Mouse (Mus musculus) central nervous system, embryonic 18 days (tissue): ENCODE measurements around the gene Btg1-ps1. TPM values are rescaled to one million over a fixed set of nuclear protein-coding genes. Genes with fewer than 3 reads are reported as not detected.

Experiments
- polyA plus RNA-seq: library from polyadenylated mRNA; depleted of rRNA; stranded (reverse); fragments of >200 nt; gene quantifications from 2 replicates; pipeline ENCODE4 v1.2.3, GENCODE M21; 2012; rRNA removed

Gene Btg1-ps1
- polyA plus RNA-seq, result not detected in 2 replicates

GRCm38 (mm10) chrX:38018597-38018996 lies at the start of gene Btg1-ps1:
TSS of gene Btg1-ps1 (minus strand) at chrX:38018815.

GRCm38 (mm10) chrX:38066175-38066574 lies 47.6 kb upstream of the Btg1-ps1 start, which contains the start of gene Rhox10:
TSS of gene Rhox10 (plus strand) at chrX:38066475.

GRCm38 (mm10) chrX:38043014-38043413 lies 24.4 kb upstream of the Btg1-ps1 start, which contains the start of gene Btg1-ps2:
TSS of gene Btg1-ps2 (minus strand) at chrX:38043114.

Other genes with a start within 250 kb of the Btg1-ps1 start
- gene Rhox5, start 214.0 kb downstream of the Btg1-ps1 start, polyA plus RNA-seq, result 0.44 and 3.0 TPM in 2 replicates
- not detected in 2 replicates for gene Rhox6, start 191.9 kb downstream of the Btg1-ps1 start, polyA plus RNA-seq
- not detected in 2 replicates for gene Rhox7a, start 187.1 kb downstream of the Btg1-ps1 start, polyA plus RNA-seq
- gene Rhox8, start 139.9 kb downstream of the Btg1-ps1 start, polyA plus RNA-seq, result not detected in 2 replicates
- not detected in 2 replicates for gene Rhox7b, start 121.6 kb downstream of the Btg1-ps1 start, polyA plus RNA-seq
- gene Rhox9, start 117.0 kb downstream of the Btg1-ps1 start, polyA plus RNA-seq, result not detected in 2 replicates
- not detected in 2 replicates for gene Btg1-ps2, start 24.3 kb upstream of the Btg1-ps1 start, polyA plus RNA-seq
- not detected in 2 replicates for gene Rhox10, start 47.7 kb upstream of the Btg1-ps1 start, polyA plus RNA-seq
- gene Rhox11, start 66.3 kb upstream of the Btg1-ps1 start, polyA plus RNA-seq, result not detected in 2 replicates
- gene Rhox12, start 92.1 kb upstream of the Btg1-ps1 start, polyA plus RNA-seq, result not detected in 2 replicates
- not detected in 2 replicates for gene Rhox13, start 102.4 kb upstream of the Btg1-ps1 start, polyA plus RNA-seq
- 14.6 and 14.9 TPM in 2 replicates for gene Zbtb33, start 171.0 kb upstream of the Btg1-ps1 start, polyA plus RNA-seq
- 9.8 and 13.4 TPM in 2 replicates for gene Tmem255a, start 233.6 kb upstream of the Btg1-ps1 start, polyA plus RNA-seq